In the genomic region with DNA sequence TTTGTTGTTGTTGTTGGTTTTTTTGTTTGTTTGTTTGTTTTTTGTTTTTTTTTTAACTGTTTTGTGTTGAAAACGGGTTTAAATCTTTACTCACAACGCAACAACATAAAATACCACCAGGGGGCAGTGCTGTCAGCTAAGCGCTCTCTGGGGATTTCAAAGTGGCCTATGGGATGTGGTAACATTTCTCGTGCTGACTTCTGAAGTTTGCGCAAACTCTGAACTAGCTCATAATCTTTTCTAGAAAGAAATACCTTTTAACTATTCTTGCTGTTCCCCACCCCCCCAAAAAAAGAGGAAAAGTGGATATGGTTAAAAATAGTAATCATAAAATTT, we compare ENCODE assay signal across 8 mouse cellular contexts.
DNase-seq lines count a peak whose midpoint lies in the region; ATAC-seq and TF ChIP-seq lines count a peak whose summit lies in the region.

No protein-coding gene starts in this region.

- H3K4me1 ChIP-seq in heart, adult 2 months (ENCODE audit: control insufficient read depth, insufficient read depth, low read length), result no peaks in the 10 kb centered on the region; the same call in 1 of the 2 replicates
- no peaks in the 10 kb centered on the region for H3K4me1 ChIP-seq in ES-Bruce4 (ENCODE audit: control insufficient read depth, insufficient read depth, low read length)
- H3K4me1 ChIP-seq in neural tube, embryonic 11.5 days (ENCODE audit: control insufficient read depth, insufficient read depth, low read length), result no peaks in the 10 kb centered on the region

- H3K9ac ChIP-seq in heart, adult 2 months (ENCODE audit: low read depth, low read length), result no peak overlapping the region
- H3K9ac ChIP-seq in ES-Bruce4 (ENCODE audit: low read depth, poor library complexity, severe bottlenecking), result no peak overlapping the region
- no peak overlapping the region for H3K9ac ChIP-seq in neural tube, embryonic 11.5 days (ENCODE audit: low read length)

- H3K9me3 ChIP-seq in ES-Bruce4 (replicated peaks; ENCODE audit: control insufficient read depth, insufficient read depth, low read length, poor library complexity, severe bottlenecking), result no peaks in the 10 kb centered on the region
- no peaks in the 10 kb centered on the region for H3K9me3 ChIP-seq in neural tube, embryonic 11.5 days (ENCODE audit: control insufficient read depth, low read length)

- ATAC-seq in neural tube, embryonic 11.5 days (ENCODE audit: insufficient read depth, low FRiP score, low TSS enrichment), result no peak

- TF ChIP-seq CTCF in heart, adult 2 months (IDR thresholded peaks at IDR 0.05), result peak; percentile 66
- TF ChIP-seq CTCF in ES-Bruce4 (IDR thresholded peaks at IDR 0.05; ENCODE audit: low read depth, low read length), result peak; percentile 43

- TF ChIP-seq POLR2A in heart, adult 2 months (IDR thresholded peaks at IDR 0.05; ENCODE audit: insufficient read depth, low read depth, low read length), result no peak
- no peak for TF ChIP-seq POLR2A in ES-Bruce4 (IDR thresholded peaks at IDR 0.05; ENCODE audit: insufficient read depth, low read length)

- H3K4me2 ChIP-seq in neural tube, embryonic 11.5 days (ENCODE audit: low read depth), result no peak overlapping the region

- H3K4me3 ChIP-seq in heart, adult 2 months, result no peak overlapping the region
- H3K4me3 ChIP-seq in ES-Bruce4 (ENCODE audit: low read depth, low read length), result no peak overlapping the region
- no peak overlapping the region for H3K4me3 ChIP-seq in neural tube, embryonic 11.5 days (ENCODE audit: low read depth, low read length)

- no peak for DNase-seq in heart, adult 2 months
- no peak for DNase-seq in heart, postnatal 25 days (ENCODE audit: low spot score)
- peak; percentile 47 for DNase-seq in c-Kit-positive CD71-negative TER-119-negative erythroid progenitor cells, embryonic 14.5 days (ENCODE audit: low read depth)
- peak; percentile 65 for DNase-seq in forelimb bud, embryonic 11.5 days (ENCODE audit: low read depth, low spot score)
- DNase-seq in left cerebral cortex, postnatal 14 days (ENCODE audit: low spot score in 2 of 2), result peak; percentile 77 to 82
- peak; percentile 62 for DNase-seq in neural tube, embryonic 11.5 days (ENCODE audit: low spot score)
- no peak for DNase-seq in spleen, postnatal 4 days (ENCODE audit: low spot score in 2 of 2)

- no peaks in the 10 kb centered on the region for H3K27me3 ChIP-seq in heart, adult 2 months (ENCODE audit: control insufficient read depth, insufficient read depth, low read length)
- no peaks in the 10 kb centered on the region for H3K27me3 ChIP-seq in ES-Bruce4 (ENCODE audit: control insufficient read depth, insufficient read depth, low read length, poor library complexity, severe bottlenecking)
- no peaks in the 10 kb centered on the region for H3K27me3 ChIP-seq in neural tube, embryonic 11.5 days (ENCODE audit: control insufficient read depth, insufficient read depth, low read length)

- intact Hi-C loops in heart, adult 2 months (cut with DNase I), result no loop called here
- intact Hi-C loops in heart, postnatal 25 days (cut with DNase I), result loop anchor here (5.0 kb wide), 1 partner anchor 537 kb away; no protein-coding TSS in a partner anchor
- intact Hi-C loops in left cerebral cortex, postnatal 14 days (cut with DNase I), result loop anchor here (2.0 kb wide), 1 partner anchor 92 kb away; no protein-coding TSS in a partner anchor

- H3K36me3 ChIP-seq in heart, adult 2 months (ENCODE audit: control insufficient read depth, insufficient read depth, low read length), result no peaks in the 10 kb centered on the region
- no peaks in the 10 kb centered on the region for H3K36me3 ChIP-seq in ES-Bruce4 (ENCODE audit: control insufficient read depth, insufficient read depth, low read length, poor library complexity, severe bottlenecking)
- no peaks in the 10 kb centered on the region for H3K36me3 ChIP-seq in neural tube, embryonic 11.5 days (ENCODE audit: control insufficient read depth, insufficient read depth, low read length)

- H3K79me2 ChIP-seq in heart, adult 2 months (replicated peaks; ENCODE audit: control insufficient read depth, insufficient read depth, low read length), result no peaks in the 10 kb centered on the region

- H3K27ac ChIP-seq in heart, adult 2 months, result no peak overlapping the region
- H3K27ac ChIP-seq in ES-Bruce4 (ENCODE audit: insufficient read depth, low read length), result no peak overlapping the region
- no peak overlapping the region for H3K27ac ChIP-seq in neural tube, embryonic 11.5 days (ENCODE audit: low read depth, low read length)

- 25% methylated on average over 5 of the region's 5 CpGs for WGBS in heart, adult 2 months
- WGBS in neural tube, embryonic 11.5 days, result 21% methylated on average over 5 of the region's 5 CpGs

- TF ChIP-seq EP300 in heart, adult 2 months (IDR thresholded peaks at IDR 0.05; ENCODE audit: insufficient read depth, low read depth, low read length), result no peak
- no peak for TF ChIP-seq EP300 in ES-Bruce4 (IDR thresholded peaks at IDR 0.05; ENCODE audit: insufficient read depth, low read depth, low read length)

Comparison
In these comparisons a context has a peak if more than half of its experiments do, and no peak if none do; other contexts are left out.
1. DNase-seq: peak in c-Kit-positive CD71-negative TER-119-negative erythroid progenitor cells, embryonic 14.5 days (single experiment), forelimb bud, embryonic 11.5 days (single experiment), left cerebral cortex, postnatal 14 days (2 of 2) and neural tube, embryonic 11.5 days (single experiment); none in heart, adult 2 months (0 of 2), heart, postnatal 25 days (single experiment) and spleen, postnatal 4 days (0 of 2).